In genomic region chr19:50410561-50410960, GRCm38 (mm10) we compare ENCODE assay signal across 27 mouse cellular contexts.
"Had no signal": no experiment of that assay in that cellular context is flagged by ENCODE, and none has a peak within 500 bp of the region (broad histone marks: within the 10 kb centered on the region; RNA-seq: fewer than 3 reads in every experiment).

No protein-coding gene starts in this region.

- H3K27ac ChIP-seq: heart, adult 2 months; heart, embryonic 13.5 days; heart, embryonic 15.5 days; hindbrain, embryonic 10.5 days; hindbrain, embryonic 12.5 days; hindbrain, embryonic 14.5 days; intestine, embryonic 15.5 days; layer of hippocampus, adult 2 months; left cerebral cortex, adult 2 months; limb, embryonic 10.5 days; limb, embryonic 12.5 days; liver, embryonic 13.5 days had no signal

- ATAC-seq: hindbrain, embryonic 16.5 days; inflammation-experienced regulatory T-cells, adult 6 months; intestine, embryonic 15.5 days; intestine, postnatal 0 days had no signal

- H3K4me1 ChIP-seq: heart, embryonic 13.5 days; heart, embryonic 15.5 days; hindbrain, embryonic 10.5 days; hindbrain, embryonic 12.5 days; intestine, embryonic 15.5 days; limb, embryonic 10.5 days; limb, embryonic 12.5 days; liver, embryonic 13.5 days had no signal

- H3K4me2 ChIP-seq: heart, embryonic 11.5 days; heart, embryonic 13.5 days; heart, embryonic 15.5 days; hindbrain, embryonic 12.5 days; hindbrain, embryonic 14.5 days; intestine, embryonic 15.5 days; limb, embryonic 12.5 days; liver, embryonic 11.5 days; liver, embryonic 13.5 days had no signal

- H3K9me3 ChIP-seq: heart, embryonic 13.5 days; heart, embryonic 15.5 days; hindbrain, embryonic 10.5 days; hindbrain, embryonic 12.5 days; intestine, embryonic 15.5 days; limb, embryonic 10.5 days; limb, embryonic 12.5 days; liver, embryonic 13.5 days had no signal

- H3K27me3 ChIP-seq: heart, embryonic 13.5 days; heart, embryonic 15.5 days; hindbrain, embryonic 12.5 days; intestine, embryonic 15.5 days; limb, embryonic 12.5 days; liver, embryonic 13.5 days had no signal

- H3K36me3 ChIP-seq: heart, embryonic 13.5 days; heart, embryonic 15.5 days; hindbrain, embryonic 10.5 days; hindbrain, embryonic 12.5 days; intestine, embryonic 15.5 days; limb, embryonic 10.5 days; limb, embryonic 12.5 days; liver, embryonic 13.5 days had no signal

- H3K9ac ChIP-seq: heart, embryonic 13.5 days; heart, embryonic 15.5 days; hindbrain, embryonic 12.5 days; hindbrain, embryonic 14.5 days; intestine, embryonic 15.5 days; limb, embryonic 12.5 days; liver, embryonic 13.5 days had no signal

- H3K4me3 ChIP-seq: heart, adult 2 months; heart, embryonic 13.5 days; heart, embryonic 15.5 days; hindbrain, embryonic 10.5 days; hindbrain, embryonic 12.5 days; intestine, embryonic 15.5 days; layer of hippocampus, adult 2 months; left cerebral cortex, adult 2 months; limb, embryonic 10.5 days; limb, embryonic 12.5 days; liver, embryonic 13.5 days had no signal

- DNase-seq: gastrocnemius, postnatal 14 days; gastrocnemius, postnatal 36 days; heart, adult 11 months; heart, adult 2 months; heart, postnatal 4 days; kidney, adult 18-20 months; kidney, adult 8-10 months; kidney, postnatal 10 days; kidney, postnatal 25 days; kidney, postnatal 4 days; liver; liver, embryonic 13.5 days had no signal
